Comparison of ENCODE assay signal across 9 mouse cellular contexts in the genomic region with DNA sequence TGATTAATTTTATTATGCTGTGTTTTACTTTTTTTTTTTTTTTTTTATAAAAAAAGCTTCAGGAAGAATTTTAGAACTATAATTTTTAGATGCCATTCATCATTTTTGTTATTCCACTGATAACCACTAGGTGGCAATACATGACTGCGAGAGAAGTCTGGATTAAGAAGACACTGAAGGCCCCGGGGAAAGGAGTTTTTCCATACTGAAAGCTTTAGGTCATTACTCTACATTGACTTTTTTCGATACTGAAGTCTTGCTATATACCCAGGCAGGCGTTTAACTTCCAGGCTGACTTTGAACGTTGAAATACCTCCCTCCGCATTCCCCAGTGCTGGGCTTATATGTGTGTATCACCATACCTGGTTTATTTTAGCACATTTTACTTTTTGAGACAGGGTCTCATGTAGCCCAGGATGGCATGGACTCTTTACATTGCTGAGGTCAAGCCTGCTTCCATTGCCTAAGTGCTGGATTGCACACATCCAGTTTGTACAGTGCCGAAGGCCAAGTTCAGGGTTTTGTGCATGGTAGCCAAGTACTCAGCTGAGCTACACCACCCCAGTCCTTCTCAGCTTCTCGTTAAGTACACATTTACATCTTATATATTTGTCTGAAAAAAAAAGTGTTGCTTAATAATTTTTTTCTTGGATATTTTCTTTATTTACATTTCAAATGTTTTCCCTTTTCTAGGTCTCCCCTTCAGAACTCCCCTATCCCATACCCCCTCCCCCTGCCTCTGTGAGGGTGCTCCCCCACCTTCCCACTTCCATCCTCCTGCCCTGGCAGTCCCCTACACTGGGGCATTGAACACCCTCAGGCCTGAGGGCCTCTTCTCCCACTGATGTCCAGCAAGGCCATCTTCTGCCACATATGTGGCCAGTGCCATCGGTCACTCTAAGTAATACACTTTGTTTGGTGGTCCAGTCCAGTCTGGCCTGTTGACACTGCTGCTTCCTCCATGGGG. TPM values are rescaled to one million over a fixed set of nuclear protein-coding genes. Genes with fewer than 3 reads are reported as not detected.
DNase-seq lines count a peak whose midpoint lies in the region; ATAC-seq lines count a peak whose summit lies in the region.
"Had no signal": no experiment of that assay in that cellular context is flagged by ENCODE, and none has a peak within 500 bp of the region (broad histone marks: within the 10 kb centered on the region; RNA-seq: fewer than 3 reads in every experiment).

No protein-coding gene starts in this region.

- H3K27me3 ChIP-seq in heart, embryonic 12.5 days (replicated peaks), result no peaks in the 10 kb centered on the region
- no peaks in the 10 kb centered on the region for H3K27me3 ChIP-seq in midbrain, embryonic 16.5 days (ENCODE audit: control insufficient read depth, insufficient read depth, low read depth, low read length)
- H3K27me3 ChIP-seq: stomach, embryonic 15.5 days had no signal

- no peak overlapping the region for H3K27ac ChIP-seq in heart, embryonic 12.5 days (ENCODE audit: poor library complexity, severe bottlenecking)
- H3K27ac ChIP-seq in midbrain, embryonic 16.5 days (ENCODE audit: low read length), result no peak overlapping the region
- H3K27ac ChIP-seq: stomach, embryonic 15.5 days had no signal

- 55% methylated on average over 9 of the region's 9 CpGs for WGBS in heart, embryonic 12.5 days
- whole genome bisulfite sequencing in midbrain, embryonic 16.5 days, result 52% methylated on average over 9 of the region's 9 CpGs

- no peak for DNase-seq in heart, postnatal 25 days (ENCODE audit: low spot score)
- DNase-seq in B cell, adult 2 months, result peak; percentile 21 to 32
- peak; percentile 39 for DNase-seq in ZHBTc4 (ENCODE audit: low read depth, low spot score)
- peak; percentile 35 to 58 for DNase-seq in heart, postnatal 10 days
- no peak for DNase-seq in urinary bladder, adult 2 months (ENCODE audit: low spot score)
- DNase-seq in layer of hippocampus, postnatal 25 days (ENCODE audit: extremely low spot score in 1 of 2, low spot score in 1 of 2), result no peak

- H3K4me3 ChIP-seq in heart, embryonic 12.5 days, result no peak overlapping the region
- H3K4me3 ChIP-seq in midbrain, embryonic 16.5 days (ENCODE audit: low read depth, low read length), result no peak overlapping the region
- H3K4me3 ChIP-seq: stomach, embryonic 15.5 days had no signal

- no peaks in the 10 kb centered on the region for H3K9me3 ChIP-seq in heart, embryonic 12.5 days (replicated peaks)
- no peaks in the 10 kb centered on the region for H3K9me3 ChIP-seq in midbrain, embryonic 16.5 days (replicated peaks; ENCODE audit: control insufficient read depth, low read length, poor library complexity, severe bottlenecking)
- H3K9me3 ChIP-seq: stomach, embryonic 15.5 days had no signal

- no peak overlapping the region for H3K4me2 ChIP-seq in heart, embryonic 12.5 days
- H3K4me2 ChIP-seq in midbrain, embryonic 16.5 days (ENCODE audit: low read length), result no peak overlapping the region
- H3K4me2 ChIP-seq: stomach, embryonic 15.5 days had no signal

- intact Hi-C loops in heart, postnatal 25 days (cut with DNase I), result loop anchor here (1.0 to 2.0 kb wide), 3 partner anchors 287 to 494 kb away; no protein-coding TSS in a partner anchor
- intact Hi-C loops in heart, postnatal 10 days (cut with DNase I), result loop anchor here (1.0 kb wide), 3 partner anchors 285 to 494 kb away; no protein-coding TSS in a partner anchor

- no peaks in the 10 kb centered on the region for H3K4me1 ChIP-seq in heart, embryonic 12.5 days (replicated peaks)
- H3K4me1 ChIP-seq in midbrain, embryonic 16.5 days (ENCODE audit: control insufficient read depth, insufficient read depth, low read length), result no peaks in the 10 kb centered on the region
- H3K4me1 ChIP-seq: stomach, embryonic 15.5 days had no signal

- no peak overlapping the region for H3K9ac ChIP-seq in heart, embryonic 12.5 days
- H3K9ac ChIP-seq in midbrain, embryonic 16.5 days (ENCODE audit: low read depth, low read length), result no peak overlapping the region
- H3K9ac ChIP-seq: stomach, embryonic 15.5 days had no signal

- H3K36me3 ChIP-seq in heart, embryonic 12.5 days, result peaks cover 38% of the 10 kb centered on the region
- H3K36me3 ChIP-seq in midbrain, embryonic 16.5 days (ENCODE audit: control insufficient read depth, insufficient read depth, low read length), result no peaks in the 10 kb centered on the region; the same call in 1 of the 2 replicates

- ATAC-seq in heart, embryonic 12.5 days (ENCODE audit: insufficient number of reproducible peaks, low FRiP score), result peak; percentile 18; the same call in 1 of the 2 replicates
- ATAC-seq in midbrain, embryonic 16.5 days, result peak; percentile 28; the same call in 1 of the 2 replicates

RNA-seq across cellular contexts. Expression of a gene that starts 15.7 kb away (rescaled TPM):
- 29.5 and 31.4 TPM in 2 replicates for polyA plus RNA-seq in heart, embryonic 12.5 days (2016; fragmentation: Nextera tagmentation; extraction: Ambion mirVana)
- total RNA-seq in heart, postnatal 25 days (2021), result 10 to 100 TPM; 53.9 to 58.4 TPM
- 10 to 100 TPM; 51.3 to 52.6 TPM for total RNA-seq in heart, postnatal 10 days (2021)
- polyA plus RNA-seq in midbrain, embryonic 16.5 days (2015; fragmentation: Nextera tagmentation; extraction: Ambion mirVana), result 20.3 and 20.7 TPM in 2 replicates
- 11.7 and 11.9 TPM in 2 replicates for polyA plus RNA-seq in urinary bladder, adult 2 months (2012; rRNA removed)
- total RNA-seq in layer of hippocampus, postnatal 25 days (2021), result 10 to 100 TPM; 30.1 to 31.9 TPM

RNA-seq across cellular contexts. Expression of a gene that starts 32.1 kb away (rescaled TPM):
- polyA plus RNA-seq in heart, embryonic 12.5 days (2016; fragmentation: Nextera tagmentation; extraction: Ambion mirVana), result 0.20 TPM in 1 of 2 replicates, not detected in the other
- total RNA-seq in heart, postnatal 25 days (2021), result 10 to 100 TPM; 43.1 to 50.6 TPM
- total RNA-seq in heart, postnatal 10 days (2021), result 10 to 100 TPM; 36.4 to 38.2 TPM
- polyA plus RNA-seq in midbrain, embryonic 16.5 days (2015; fragmentation: Nextera tagmentation; extraction: Ambion mirVana), result not detected in 2 replicates
- polyA plus RNA-seq in urinary bladder, adult 2 months (2012; rRNA removed), result 6.9 and 7.8 TPM in 2 replicates
- total RNA-seq in layer of hippocampus, postnatal 25 days (2021), result under 1 TPM; 0.31 to 0.42 TPM

Comparison
In these comparisons a context has a peak if more than half of its experiments do, and no peak if none do; other contexts are left out.
1. DNase-seq: peak in B cell, adult 2 months (2 of 2), ZHBTc4 (single experiment) and heart, postnatal 10 days (2 of 2); none in heart, postnatal 25 days (single experiment), urinary bladder, adult 2 months (single experiment) and layer of hippocampus, postnatal 25 days (0 of 2).
2. RNA of a gene that starts 32.1 kb away (total RNA-seq): 43.1 to 50.6 TPM in heart, postnatal 25 days and 36.4 to 38.2 TPM in heart, postnatal 10 days; 0.31 to 0.42 TPM in layer of hippocampus, postnatal 25 days; every median in the first group is over 10 times any median in the second.